Mouse (Mus musculus): ENCODE data around the gene Prelid3b. TPM values are rescaled to one million over a fixed set of nuclear protein-coding genes. Genes with fewer than 3 reads are reported as not detected.

Prelid3b gene
- total RNA-seq, 2 experiments from 2014 or later = 38.7 to 56.3 TPM

DNA sequence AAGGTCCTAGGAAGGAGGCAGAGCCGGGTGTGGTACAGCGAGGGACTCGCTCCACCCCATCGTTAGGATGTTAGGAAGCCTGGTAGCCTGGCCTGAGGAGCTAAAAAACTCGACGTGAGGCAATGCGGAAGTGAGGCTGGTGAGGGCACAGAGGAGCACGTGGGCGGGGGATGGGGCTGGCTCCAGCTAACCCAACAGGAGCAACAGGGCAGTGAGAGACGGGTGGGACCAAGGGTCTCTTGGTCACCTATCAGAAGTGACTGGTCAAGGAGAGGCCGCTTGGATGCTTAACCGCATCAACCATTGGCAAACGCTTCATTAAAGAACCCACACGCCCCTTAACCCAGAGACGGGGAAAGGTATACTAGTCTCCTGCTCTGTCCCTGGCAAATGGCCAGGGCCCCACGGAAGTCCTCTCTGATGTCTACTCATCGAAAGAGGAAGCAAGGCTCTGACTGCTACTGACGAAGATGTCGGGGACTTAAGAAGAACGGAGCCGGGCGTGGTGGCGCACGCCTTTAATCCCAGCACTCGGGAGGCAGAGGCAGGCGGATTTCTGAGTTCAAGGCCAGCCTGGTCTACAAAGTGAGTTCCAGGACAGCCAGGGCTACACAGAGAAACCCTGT lies 36.7 kb downstream of the Prelid3b start:
- Histone ChIP-seq H3K27ac (no peak overlapping the region), H3K4me3 (no peak overlapping the region)
- DNase-seq = peak; percentile 32
- intact Hi-C loops (cut with DNase I) = no loop called here
- TF ChIP-seq CTCF (IDR thresholded peaks at IDR 0.05) = no peak

DNA sequence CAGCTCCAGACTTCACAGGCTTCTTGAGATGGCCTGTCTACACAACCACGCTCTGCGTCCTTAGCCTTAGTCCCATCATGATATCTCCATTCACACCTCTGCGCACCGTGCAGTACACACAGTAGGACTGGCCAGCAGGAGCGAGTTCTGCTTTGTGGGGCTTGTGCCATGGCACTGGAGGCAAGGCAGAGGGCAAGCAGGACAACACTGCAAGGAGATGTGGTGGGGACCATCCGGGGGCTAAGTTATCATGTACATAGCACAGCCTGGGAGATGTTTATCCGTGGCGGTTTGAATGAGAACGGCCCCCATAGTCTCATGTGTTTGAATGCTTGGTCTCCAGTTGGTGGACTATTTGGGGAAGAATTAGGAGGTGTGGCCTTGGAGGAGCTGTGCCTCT lies 37.9 kb downstream of the Prelid3b start:
- DNase-seq = no peak
- H3K27ac ChIP-seq = no peak overlapping the region
- TF ChIP-seq CTCF (IDR thresholded peaks at IDR 0.05) = no peak
- intact Hi-C loops (cut with DNase I) = no loop called here
- no peak overlapping the region for H3K4me3 ChIP-seq

GRCm38 (mm10) chr2:174428996-174429591 lies 43.8 kb downstream of the Prelid3b start:
- intact Hi-C loops (cut with DNase I) = no loop called here

DNA sequence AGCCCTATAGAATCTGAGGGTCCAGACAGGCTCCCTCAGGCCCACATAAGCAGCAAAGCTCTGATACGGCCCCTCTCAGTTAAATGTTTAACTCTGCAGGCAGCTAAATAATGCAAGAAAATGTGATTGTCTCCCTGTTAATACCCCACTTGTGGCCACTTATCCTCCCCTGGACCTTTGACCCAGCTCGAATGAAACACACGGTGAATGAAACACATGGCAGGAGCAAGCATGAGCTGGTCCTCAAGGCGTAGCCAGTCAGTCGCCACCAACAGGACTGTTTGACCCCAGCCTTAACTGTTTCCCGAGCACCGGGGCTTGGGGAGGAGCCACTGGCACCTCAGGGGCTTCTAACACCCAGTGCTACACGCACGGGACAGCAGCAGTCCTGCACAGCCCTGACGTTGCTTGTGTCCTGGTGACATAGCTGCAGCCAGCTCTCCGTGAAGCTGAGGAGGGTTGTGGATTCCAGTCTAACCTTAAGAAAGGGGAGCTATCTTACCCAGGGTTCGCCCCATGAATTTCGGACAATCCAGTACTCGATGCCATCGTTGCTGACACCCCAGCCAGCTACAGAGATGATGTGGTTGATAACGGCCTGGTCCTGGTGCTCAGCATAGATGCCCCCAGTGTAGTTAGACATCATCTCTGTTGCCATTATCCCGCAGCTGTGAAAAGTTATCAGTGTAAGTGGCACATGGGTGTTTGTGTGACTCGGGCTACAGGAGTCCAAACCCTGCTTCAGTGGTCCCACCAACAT lies 44.6 kb downstream of the Prelid3b start:
- no peak for TF ChIP-seq CTCF (IDR thresholded peaks at IDR 0.05)
- DNase-seq = no peak
- H3K4me3 ChIP-seq = no peak overlapping the region
- no peak overlapping the region for H3K27ac ChIP-seq
- intact Hi-C loops (cut with DNase I) = no loop called here

More at GRCm38 (mm10) chr2:174428996-174429591, 43.8 kb downstream of the Prelid3b start:
- no peak overlapping the region for H3K4me3 ChIP-seq
- no peak for DNase-seq
- TF ChIP-seq CTCF (IDR thresholded peaks at IDR 0.05) = no peak
- no peak overlapping the region for H3K27ac ChIP-seq

- TF ChIP-seq CTCF (IDR thresholded peaks at IDR 0.05) = no peak
- intact Hi-C loops (cut with DNase I) = no loop called here
- no peak overlapping the region for H3K27ac ChIP-seq
- H3K4me3 ChIP-seq = no peak overlapping the region
- no peak for DNase-seq
Measured at GRCm38 (mm10) chr2:174426856-174427255, 46.0 kb downstream of the Prelid3b start.

- Histone ChIP-seq H3K4me3 (no peak overlapping the region), H3K27ac (no peak overlapping the region)
- intact Hi-C loops (cut with DNase I) = no loop called here
- DNase-seq = no peak
- TF ChIP-seq CTCF (IDR thresholded peaks at IDR 0.05) = no peak
Measured at GRCm38 (mm10) chr2:174424301-174425085, 48.4 kb downstream of the Prelid3b start.

DNA sequence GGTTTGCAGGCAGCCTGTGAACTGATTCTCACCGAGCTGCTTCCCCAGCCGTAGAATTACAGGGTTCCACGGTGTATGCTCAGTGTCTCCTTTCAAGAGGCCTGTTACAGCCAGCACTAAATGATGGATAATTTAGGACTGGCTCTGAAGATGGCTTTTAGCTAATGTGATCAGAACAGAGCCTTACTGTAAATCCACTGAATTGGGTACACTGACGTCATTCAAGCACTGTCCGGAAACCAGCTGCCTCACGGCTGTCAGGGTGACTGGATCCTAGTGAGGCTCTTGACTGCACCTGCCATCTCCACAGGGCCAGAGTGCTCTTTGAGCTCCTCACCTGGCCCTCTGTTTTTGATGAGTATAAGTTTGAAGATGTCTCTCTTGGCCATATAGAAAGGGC lies 51.8 kb downstream of the Prelid3b start:
- H3K27ac ChIP-seq = no peak overlapping the region
- intact Hi-C loops (cut with DNase I) = no loop called here
- no peak for DNase-seq
- H3K4me3 ChIP-seq = no peak overlapping the region
- no peak for TF ChIP-seq CTCF (IDR thresholded peaks at IDR 0.05)

- no peak for TF ChIP-seq CTCF (IDR thresholded peaks at IDR 0.05)
- Histone ChIP-seq H3K27ac (peak within 1 kb of the TSS; percentile 90), H3K4me3 (peak within 1 kb of the TSS; percentile 77)
- peak; percentile 96 for DNase-seq
- intact Hi-C loops (cut with DNase I) = loop anchor here (2.0 to 5.0 kb wide), 2 partner anchors 71 to 89 kb away; no protein-coding TSS in a partner anchor
Measured at GRCm38 (mm10) chr2:174415731-174416310, 57.1 kb downstream of the Prelid3b start, which contains the start of gene Nelfcd. TSS of gene Nelfcd (plus strand) at chr2:174415804.

Other genes starting within 250 kb of the Prelid3b start
- gene Gnas, start 188.8 kb downstream of the Prelid3b start, total RNA-seq (2021) = 1,000 to 10,000 TPM; 1,330 to 1,331 TPM
- 1 to 10 TPM; 1.9 to 3.4 TPM for gene Gm20721, start 126.4 kb downstream of the Prelid3b start, total RNA-seq (2021)
- gene Nelfcd, start 57.3 kb downstream of the Prelid3b start, total RNA-seq (2021) = 10 to 100 TPM; 18.2 to 23.2 TPM
- 10 to 100 TPM; 24.3 to 25.0 TPM for gene Ctsz, start 34.0 kb downstream of the Prelid3b start, total RNA-seq (2021)
- not detected for gene Tubb1, start 22.4 kb downstream of the Prelid3b start, total RNA-seq (2021)
- 1,000 to 10,000 TPM; 1,018 to 1,329 TPM for gene Atp5e, start 9.0 kb downstream of the Prelid3b start, total RNA-seq (2021)
- not detected for gene Zfp831, start 170.5 kb upstream of the Prelid3b start, total RNA-seq (2021)